Mouse (Mus musculus): ENCODE measurements around the gene Alg10b. TPM values are rescaled to one million over a fixed set of nuclear protein-coding genes. Genes with fewer than 3 reads are reported as not detected.

Gene Alg10b
- polyA plus RNA-seq, 2 experiments, result 29.0 to 33.0 TPM

DNA sequence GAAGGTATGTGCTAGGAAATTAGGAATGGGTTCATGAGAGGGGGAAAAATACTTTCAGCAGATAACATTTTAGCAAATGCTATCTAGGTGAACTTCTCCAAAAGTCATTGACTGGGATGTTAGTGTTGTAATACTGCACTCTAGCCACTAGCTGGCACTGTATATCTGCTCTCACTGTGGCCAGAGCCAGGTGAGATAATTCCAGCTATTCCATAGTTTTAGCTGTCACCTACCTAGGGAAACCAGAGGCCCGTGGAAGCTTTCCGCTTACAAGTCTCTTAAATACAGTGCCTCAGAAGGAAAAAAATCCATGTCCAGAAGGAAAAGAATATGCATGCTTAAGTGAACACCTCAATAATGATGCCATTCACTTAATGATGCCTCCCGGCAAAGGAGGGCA is 25.6 kb downstream of the Alg10b start:
- no peaks in the 10 kb centered on the region for H3K9me3 ChIP-seq (ENCODE audit: control insufficient read depth, low read length)
- DNase-seq (ENCODE audit: low spot score), result peak; percentile 64
- peak; percentile 60; the same call in 1 of the 2 replicates for ATAC-seq (ENCODE audit: low FRiP score, low read depth)
- no peaks in the 10 kb centered on the region for H3K36me3 ChIP-seq (ENCODE audit: control insufficient read depth, insufficient read depth, low read length)
- H3K27ac ChIP-seq (replicated peaks; ENCODE audit: low read depth, low read length), result no peak overlapping the region
- no peak overlapping the region for H3K9ac ChIP-seq (ENCODE audit: low read depth, low read length, severe bottlenecking)
- no peak overlapping the region for H3K4me3 ChIP-seq (replicated peaks; ENCODE audit: low read length)
- H3K4me2 ChIP-seq (replicated peaks; ENCODE audit: low read depth, low read length, severe bottlenecking), result no peak overlapping the region
- no peaks in the 10 kb centered on the region for H3K27me3 ChIP-seq (ENCODE audit: control insufficient read depth, insufficient read depth, low read length)
- no peak for TF ChIP-seq POLR2A (IDR thresholded peaks at IDR 0.05; ENCODE audit: borderline replicate concordance, extremely low read depth, insufficient read depth, insufficient read length)
- no peaks in the 10 kb centered on the region for H3K4me1 ChIP-seq (ENCODE audit: control insufficient read depth, insufficient read depth, low read length)
- 25% methylated on average over 3 of the region's 3 CpGs for WGBS

DNA sequence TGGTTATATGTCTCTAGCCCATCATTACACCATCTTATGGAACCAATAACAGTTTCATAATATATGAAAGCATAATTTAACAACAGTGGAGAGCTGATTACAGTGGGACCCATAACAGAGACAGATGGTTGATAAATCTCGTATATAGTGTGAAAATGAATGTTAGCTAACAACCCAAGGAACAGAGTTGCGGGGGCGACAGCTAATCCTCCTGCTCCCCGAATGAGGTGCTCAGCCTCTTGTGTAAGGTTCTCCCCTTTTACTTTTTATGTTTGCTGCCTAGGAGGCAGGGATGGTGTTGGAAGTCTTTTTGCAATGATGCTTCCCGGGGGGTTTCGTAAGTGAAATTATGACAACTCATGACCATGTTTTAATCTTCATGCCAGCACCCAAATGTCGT is 58.8 kb downstream of the Alg10b start:
- no peaks in the 10 kb centered on the region for H3K4me1 ChIP-seq (ENCODE audit: control insufficient read depth, insufficient read depth, low read length)
- no peak overlapping the region for H3K4me2 ChIP-seq (replicated peaks; ENCODE audit: low read depth, low read length, severe bottlenecking)
- no peaks in the 10 kb centered on the region for H3K36me3 ChIP-seq (ENCODE audit: control insufficient read depth, insufficient read depth, low read length)
- H3K4me3 ChIP-seq (replicated peaks; ENCODE audit: low read length), result no peak overlapping the region
- H3K9me3 ChIP-seq (ENCODE audit: control insufficient read depth, low read length), result no peaks in the 10 kb centered on the region
- WGBS, result 81% methylated on average over 7 of the region's 7 CpGs
- no peak for TF ChIP-seq POLR2A (IDR thresholded peaks at IDR 0.05; ENCODE audit: borderline replicate concordance, extremely low read depth, insufficient read depth, insufficient read length)
- no peak overlapping the region for H3K27ac ChIP-seq (replicated peaks; ENCODE audit: low read depth, low read length)
- no peak for DNase-seq (ENCODE audit: low spot score)
- ATAC-seq (ENCODE audit: low FRiP score, low read depth), result no peak
- H3K9ac ChIP-seq (ENCODE audit: low read depth, low read length, severe bottlenecking), result no peak overlapping the region
- H3K27me3 ChIP-seq (ENCODE audit: control insufficient read depth, insufficient read depth, low read length), result no peaks in the 10 kb centered on the region

Small RNAs within 50 kb of the gene (microRNA-seq; reads per million reads assigned to microRNA genes)
- gene Mir7648, result not detected
